Mouse (Mus musculus) liver, embryonic 14.5 days (tissue): ENCODE measurements around the gene Braf.

ENCODE experiments used
- CTCF ChIP-seq: IDR thresholded peaks from 2 replicates; pipeline ENCODE4 v1.5.1; 2016; ENCODE audit warnings: antibody characterized with exemption, low read depth, control low read depth
- EP300 ChIP-seq: IDR thresholded peaks from 2 replicates; pipeline ENCODE4 v1.6.1; 2016; ENCODE audit warnings: antibody characterized with exemption, low read depth

DNA sequence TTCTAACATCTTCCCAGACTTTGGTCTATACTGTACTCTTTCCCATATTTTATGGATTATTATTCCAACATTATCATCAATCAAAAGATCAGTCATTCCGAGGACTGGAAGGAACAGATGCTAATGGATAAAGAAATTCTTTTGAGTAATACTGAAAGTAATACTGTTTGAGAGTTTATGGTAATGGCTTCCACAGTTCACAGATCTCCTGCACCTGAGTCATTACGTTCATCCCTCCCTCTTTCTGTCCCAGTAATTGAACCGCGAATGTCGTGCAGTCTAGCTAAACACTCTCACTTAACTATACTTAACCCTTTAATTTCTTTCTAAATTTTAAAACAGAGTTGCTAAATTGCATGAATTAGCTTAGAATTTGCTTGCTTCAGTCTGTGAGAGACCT, 43.5 kb downstream of the Braf start:
- no peak for TF ChIP-seq CTCF
- TF ChIP-seq EP300 = no peak
